Mouse (Mus musculus) thymus, postnatal 0 days (tissue): ENCODE measurements around the gene Cdh24. TPM values are rescaled to one million over a fixed set of nuclear protein-coding genes. Genes with fewer than 3 reads are reported as not detected.
A peak's percentile ranks its signal among the peaks of the same experiment; 100 is the strongest.
"Not testable (repeated sequence)": the region's sequence is repeated elsewhere in the genome, so short reads cannot be mapped to it uniquely, and the experiment has no call there.

Experiments
- DNase-seq: peaks from one replicate; pipeline ENCODE4 v3.0.0-alpha.2; 2015; ENCODE audit warnings: low spot score
- polyA plus RNA-seq: library from polyadenylated mRNA; unstranded; fragments of >200 nt; fragmentation: Nextera tagmentation; extraction: Ambion mirVana; gene quantifications from 2 replicates; pipeline ENCODE4 v1.2.1, GENCODE M21; 2015

Gene Cdh24
- polyA plus RNA-seq, 1 experiment from 2014 or later: 5.4 TPM

GRCm38 (mm10) chr14:54643011-54643410 lies 1.8 kb upstream of the Cdh24 start:
- no peak for DNase-seq

- no peak for DNase-seq
Measured at GRCm38 (mm10) chr14:54642224-54642944, 1.2 kb upstream of the Cdh24 start.

DNA sequence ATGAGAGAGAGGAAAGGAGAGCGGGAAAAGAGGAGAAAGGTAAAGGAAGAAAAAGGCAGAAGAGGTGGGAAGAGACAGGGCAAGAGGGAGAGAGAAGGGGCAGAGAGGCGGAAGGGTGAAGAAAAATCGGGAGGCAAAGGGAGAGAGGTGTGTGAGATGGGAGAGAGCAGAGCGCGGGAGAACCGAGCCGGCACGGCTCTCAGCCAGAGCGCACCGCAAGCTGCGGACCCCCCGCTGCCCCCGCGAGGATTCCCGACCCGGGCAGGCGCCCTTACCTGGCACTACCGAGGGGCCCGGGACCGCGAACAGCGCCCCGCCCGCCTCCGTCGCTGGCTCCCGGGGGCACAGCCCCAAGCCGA lies 239 bp downstream of the Cdh24 start, which contains the start of gene Gm17606:
Gm17606 (plus strand) TSS at position 7 of the 359 bp plus-strand sequence.
- DNase-seq: no peak

DNA sequence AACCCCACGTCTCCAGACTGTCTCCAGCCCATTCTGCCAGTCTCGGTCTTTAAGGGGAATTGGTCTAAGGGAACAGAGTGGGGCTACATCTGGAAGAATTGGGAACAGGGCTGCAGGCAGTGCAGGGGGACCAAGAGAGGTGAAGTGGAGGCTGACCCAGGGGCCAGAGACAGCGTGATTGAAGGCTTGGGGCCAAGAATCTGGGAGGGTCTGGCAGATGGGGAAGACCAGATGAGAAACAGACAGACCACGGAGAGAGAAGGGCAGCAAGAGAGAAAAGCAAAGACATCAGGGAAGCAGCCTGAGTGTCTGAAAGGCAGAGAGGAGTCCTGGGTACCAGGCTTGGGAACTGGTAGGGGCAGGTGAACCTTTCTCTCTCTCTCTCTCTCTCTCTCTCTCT lies 1.0 kb downstream of the Cdh24 start:
- no peak for DNase-seq

- peak; percentile 13 for DNase-seq
Measured at GRCm38 (mm10) chr14:54638210-54638609, 3.0 kb downstream of the Cdh24 start.

DNA sequence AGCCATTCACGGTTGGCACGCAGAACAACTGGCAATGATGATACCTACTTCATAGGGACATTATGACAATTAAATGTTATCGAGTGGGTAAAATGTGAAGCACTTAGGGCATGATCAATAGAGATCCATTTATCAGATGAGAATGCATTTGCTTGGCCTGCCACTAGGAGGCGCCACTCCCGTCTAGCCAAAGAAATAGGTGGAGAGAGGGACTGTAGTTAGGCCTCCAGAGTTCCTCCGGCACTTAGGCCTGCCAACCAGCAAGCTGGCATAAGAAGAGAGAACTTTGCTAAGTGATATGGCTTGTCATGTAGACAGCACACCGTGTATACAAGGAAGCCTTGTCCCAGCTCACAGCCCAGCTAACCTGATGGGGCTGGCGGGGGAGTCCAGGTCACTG lies 4.2 kb downstream of the Cdh24 start:
- DNase-seq: peak; percentile 55

- DNase-seq: no peak
Measured at GRCm38 (mm10) chr14:54634182-54634581, 7.0 kb downstream of the Cdh24 start.

GRCm38 (mm10) chr14:54632252-54632651 lies 8.9 kb downstream of the Cdh24 start:
- no peak for DNase-seq

DNA sequence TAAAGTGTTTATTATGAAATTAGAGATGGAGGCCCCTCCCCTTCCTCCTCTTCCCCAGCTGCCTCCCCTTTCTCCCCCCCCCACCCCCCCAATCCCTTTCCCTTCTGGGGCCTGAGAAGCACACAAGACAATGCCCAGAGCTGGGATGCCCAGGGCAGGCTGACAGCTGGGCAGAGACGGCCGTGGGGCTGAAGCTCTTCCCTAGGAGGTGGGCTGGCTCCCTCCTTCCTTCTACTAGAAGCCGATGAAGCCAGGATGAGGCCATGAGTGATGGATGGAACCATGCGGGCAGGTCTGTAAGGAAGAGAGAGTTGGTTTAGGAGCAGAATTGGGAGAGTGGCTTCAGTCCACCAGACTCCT lies 9.9 kb downstream of the Cdh24 start:
- no peak for DNase-seq

GRCm38 (mm10) chr14:54630583-54631239 lies 10.5 kb downstream of the Cdh24 start:
- no peak for DNase-seq

DNA sequence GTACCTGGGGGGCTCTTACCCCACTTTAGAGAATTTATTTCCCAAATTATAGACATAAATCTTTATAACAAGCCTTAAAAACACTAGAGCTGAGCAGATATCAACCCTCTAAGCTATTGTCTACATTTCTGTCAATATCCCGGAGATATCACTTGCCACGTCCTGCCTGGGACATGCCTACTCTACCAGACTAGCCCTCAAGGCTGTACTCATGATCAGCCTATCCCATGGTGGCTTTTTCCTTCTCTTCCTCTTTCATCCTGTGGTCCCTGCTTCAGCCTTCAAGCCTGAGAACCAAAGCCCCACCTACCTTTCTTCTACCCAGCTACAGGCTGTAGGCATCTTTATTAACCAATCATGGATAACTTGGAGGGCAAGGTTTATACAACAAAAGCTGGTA lies 11.4 kb downstream of the Cdh24 start:
- no peak for DNase-seq

DNA sequence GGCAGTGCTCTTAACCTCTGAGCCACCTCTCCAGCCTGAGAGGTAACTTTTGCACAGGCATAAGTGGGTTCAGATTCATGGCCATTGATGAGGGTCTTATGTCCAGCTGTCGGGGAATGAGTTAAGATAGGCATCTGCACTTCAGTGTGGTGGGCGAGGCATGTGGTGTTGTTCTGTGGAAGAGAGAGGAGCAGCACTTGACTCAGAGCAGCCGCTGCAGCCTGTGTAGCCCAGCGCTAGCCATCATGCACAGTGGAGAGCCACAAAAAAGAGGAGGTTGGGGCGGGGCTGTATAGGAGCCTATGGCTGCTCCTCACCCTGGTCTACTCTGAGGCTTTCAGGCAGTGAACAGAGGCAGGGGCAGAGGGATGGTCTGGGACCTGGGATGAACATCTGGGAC lies 13.1 kb downstream of the Cdh24 start:
- DNase-seq: no peak

DNA sequence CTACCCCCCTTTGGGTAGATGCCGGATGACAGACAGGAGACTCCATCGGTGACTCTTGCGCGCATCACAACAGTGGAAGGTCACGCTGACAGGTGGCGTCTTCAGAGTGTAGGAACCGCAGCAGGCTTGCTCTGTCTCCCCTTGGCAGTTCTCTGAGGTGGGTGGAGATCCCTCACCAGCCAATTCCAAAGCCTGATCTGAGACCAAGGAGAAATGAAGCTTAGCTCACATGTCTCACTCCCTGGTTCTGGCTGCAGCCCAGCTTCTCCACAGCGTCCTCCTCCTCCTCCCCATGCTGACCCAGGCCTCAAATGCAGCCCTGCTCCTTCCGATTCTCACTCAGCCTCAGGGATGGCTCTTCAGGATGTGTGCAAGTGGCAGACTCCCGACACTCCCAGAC lies 16.2 kb downstream of the Cdh24 start:
- DNase-seq: no peak

GRCm38 (mm10) chr14:54623334-54623733 lies 17.8 kb downstream of the Cdh24 start:
- DNase-seq: no peak

DNA sequence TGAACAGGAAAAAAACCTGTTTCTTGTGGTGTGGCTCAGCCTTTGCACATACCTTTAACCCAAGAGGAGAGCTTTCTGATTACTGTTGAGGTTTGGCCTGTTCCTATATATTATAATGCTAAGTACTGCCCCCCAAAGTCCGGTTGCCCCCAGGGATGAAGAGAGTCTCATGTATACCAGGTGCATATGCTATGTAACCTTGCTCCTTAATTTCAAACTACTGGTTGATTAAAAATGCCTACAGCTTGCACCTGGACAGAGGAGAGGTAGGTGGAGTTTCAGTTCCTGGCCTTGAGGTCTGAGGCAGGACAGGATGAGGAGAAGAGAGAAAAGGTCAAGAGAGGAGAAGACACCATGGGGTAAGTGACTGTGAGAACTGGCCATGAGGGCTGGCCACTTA lies 20.0 kb downstream of the Cdh24 start, which contains the start of gene Psmb11:
Psmb11 (plus strand) TSS at position 301 of the 400 bp plus-strand sequence.
- DNase-seq: no peak

DNA sequence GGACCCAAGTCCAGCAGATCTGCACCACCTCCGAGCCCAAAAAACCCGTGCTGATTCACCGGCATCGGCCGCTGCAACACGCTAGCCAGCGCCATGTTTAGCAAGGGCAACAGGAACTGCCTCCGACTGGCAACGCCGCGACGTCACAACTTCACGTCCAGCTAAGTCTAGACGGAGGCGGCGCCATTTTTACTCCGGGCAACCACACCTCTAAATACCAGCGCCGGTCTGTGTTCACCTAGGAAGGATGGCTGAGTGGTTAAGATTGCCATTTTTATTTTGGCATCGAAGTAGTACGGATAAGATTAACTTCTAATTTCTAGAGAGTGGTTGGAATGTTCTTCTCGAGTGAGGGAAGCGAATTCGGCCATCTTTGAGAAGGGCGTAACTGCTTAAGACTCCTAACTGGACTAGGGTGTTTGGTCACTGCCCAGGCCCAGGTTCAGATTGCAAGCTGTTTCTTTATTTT lies 23.2 kb downstream of the Cdh24 start, which contains the start of gene Psmb5:
Psmb5 (minus strand) TSS at position 126 of the 469 bp plus-strand sequence.
- DNase-seq: peak; percentile 88

GRCm38 (mm10) chr14:54617152-54617896 lies 23.8 kb downstream of the Cdh24 start:
- peak; percentile 31 for DNase-seq

DNA sequence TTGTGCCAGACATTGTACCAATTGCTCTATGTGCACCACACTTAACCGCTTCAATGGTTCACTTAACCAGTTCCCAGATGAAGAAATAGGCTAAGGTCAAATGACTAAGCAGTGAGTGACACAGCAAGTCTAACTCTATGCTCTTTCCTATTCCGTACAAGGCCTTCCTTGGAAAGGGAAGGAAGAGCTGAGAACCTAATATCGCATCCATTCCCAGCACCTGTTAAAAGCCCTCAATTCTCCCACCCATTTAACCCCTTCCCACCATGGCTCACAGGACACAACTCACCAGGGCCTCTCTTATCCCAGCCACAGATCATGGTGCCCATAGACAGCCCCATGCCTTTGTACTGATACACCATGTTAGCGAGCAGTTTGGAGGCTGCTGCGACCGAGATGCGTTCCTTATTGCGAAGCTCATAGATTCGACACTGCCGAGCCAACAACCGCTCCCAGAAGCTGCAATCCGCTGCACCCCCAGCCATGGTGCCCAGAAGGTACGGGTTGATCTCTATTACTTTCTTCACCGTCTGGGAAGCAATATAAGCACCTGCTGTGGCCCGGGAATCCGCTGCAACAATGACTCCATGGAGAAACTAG lies 24.8 kb downstream of the Cdh24 start:
- DNase-seq: no peak

DNA sequence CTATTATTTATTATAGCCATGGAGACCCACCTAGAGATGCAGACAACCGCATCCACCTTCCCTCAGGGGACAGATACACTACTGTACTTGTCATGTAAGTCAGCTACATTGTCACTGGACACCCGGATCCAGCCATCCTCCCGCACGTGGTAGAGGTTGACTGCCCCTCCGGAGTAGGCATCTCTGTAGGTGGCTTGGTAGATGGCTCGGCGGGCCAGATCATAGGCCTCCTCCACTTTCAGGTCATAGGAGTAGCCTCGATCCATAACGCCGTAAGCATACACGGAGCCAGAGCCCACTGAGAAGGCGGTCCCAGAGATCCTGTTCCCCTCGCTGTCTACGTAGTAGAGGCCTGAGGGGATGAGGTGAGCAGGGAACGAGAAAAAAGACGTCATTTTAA lies 27.0 kb downstream of the Cdh24 start:
- not testable (repeated sequence) for DNase-seq

- no peak for DNase-seq
Measured at GRCm38 (mm10) chr14:54610648-54611047, 30.5 kb downstream of the Cdh24 start.

- peak; percentile 50 for DNase-seq
Measured at GRCm38 (mm10) chr14:54609962-54610361, 31.2 kb downstream of the Cdh24 start.

DNA sequence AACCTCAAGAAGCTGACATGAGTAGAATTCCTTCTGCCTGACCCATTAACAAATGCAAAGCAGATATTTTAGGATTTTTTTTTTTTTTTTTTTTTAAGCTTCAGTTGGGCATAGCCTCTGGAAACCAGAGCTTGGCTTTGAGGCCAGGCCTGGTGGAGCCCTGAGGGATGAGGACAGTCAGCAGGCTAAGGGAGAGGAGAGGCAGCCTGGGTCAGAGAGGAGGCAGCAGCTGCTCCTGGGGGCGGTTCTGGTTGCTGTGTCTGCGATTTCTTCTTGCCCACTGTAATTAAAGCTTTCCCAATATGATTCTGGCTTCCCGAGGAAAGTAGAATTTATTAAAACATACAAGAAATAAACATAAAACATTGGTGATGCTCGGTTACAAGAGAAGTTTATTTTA lies 31.9 kb downstream of the Cdh24 start:
- DNase-seq: no peak
